Mouse (Mus musculus) 416B (cell line): ENCODE data around the gene Il24.
A peak's percentile ranks its signal among the peaks of the same experiment; 100 is the strongest.

Experiments used
- DNase-seq: peaks from one replicate; pipeline ENCODE4 v3.0.0; 2011; ENCODE audit warnings: low read depth

Il24 gene

GRCm38 (mm10) chr1:130850405-130850804 lies 36.8 kb downstream of the Il24 start:
- DNase-seq: no peak

GRCm38 (mm10) chr1:130849530-130850214 lies 37.6 kb downstream of the Il24 start:
- no peak for DNase-seq

- DNase-seq: no peak
Measured at GRCm38 (mm10) chr1:130844516-130844915, 42.7 kb downstream of the Il24 start.

GRCm38 (mm10) chr1:130841621-130842020 lies 45.6 kb downstream of the Il24 start:
- no peak for DNase-seq

- no peak for DNase-seq
Measured at GRCm38 (mm10) chr1:130840599-130841379, 46.5 kb downstream of the Il24 start.

- peak; percentile 72 for DNase-seq
Measured at GRCm38 (mm10) chr1:130838288-130838687, 49.0 kb downstream of the Il24 start.

GRCm38 (mm10) chr1:130835161-130835936 lies 51.9 kb downstream of the Il24 start:
- DNase-seq: no peak

- no peak for DNase-seq
Measured at GRCm38 (mm10) chr1:130832230-130833149, 54.8 kb downstream of the Il24 start.
